Mouse (Mus musculus) right cerebral cortex, adult 2 months (tissue): ENCODE results near the gene Ccdc121.

Source experiments
- DNase-seq, 2 experiments: peaks; one replicate each; pipeline ENCODE4 v3.0.0; 2021 to 2022; ENCODE audit warnings: low spot score in 2 of 2

Gene Ccdc121

GRCm38 (mm10) chr1:181511307-181511706 is at the start of gene Ccdc121:
TSS of gene Ccdc121 (minus strand) at chr1:181511451.
- peak in 1 of 2 experiments; percentile 9 for DNase-seq

- no peak for DNase-seq
Observed at GRCm38 (mm10) chr1:181560325-181560724, 49.1 kb upstream of the Ccdc121 start.

- no peak for DNase-seq
Observed at GRCm38 (mm10) chr1:181559655-181560054, 48.4 kb upstream of the Ccdc121 start.

GRCm38 (mm10) chr1:181555475-181555874 is 44.2 kb upstream of the Ccdc121 start:
- no peak for DNase-seq

- DNase-seq: peak; percentile 28 to 30
Observed at GRCm38 (mm10) chr1:181552533-181553410, 41.5 kb upstream of the Ccdc121 start.

GRCm38 (mm10) chr1:181550826-181551225 is 39.6 kb upstream of the Ccdc121 start:
- DNase-seq: no peak

GRCm38 (mm10) chr1:181549987-181550386 is 38.7 kb upstream of the Ccdc121 start:
- DNase-seq: peak; percentile 44 to 49

- DNase-seq: peak; percentile 71 to 81
Observed at GRCm38 (mm10) chr1:181545044-181545772, 34.0 kb upstream of the Ccdc121 start.

GRCm38 (mm10) chr1:181543711-181544383 is 32.6 kb upstream of the Ccdc121 start:
- no peak for DNase-seq

GRCm38 (mm10) chr1:181539846-181540769 is 28.9 kb upstream of the Ccdc121 start:
- no peak for DNase-seq

- no peak for DNase-seq
Observed at GRCm38 (mm10) chr1:181537627-181538525, 26.6 kb upstream of the Ccdc121 start.

GRCm38 (mm10) chr1:181535165-181535873 is 24.1 kb upstream of the Ccdc121 start:
- DNase-seq: peak; percentile 60 to 70

GRCm38 (mm10) chr1:181529368-181529767 is 18.1 kb upstream of the Ccdc121 start:
- peak in 1 of 2 experiments; percentile 44 for DNase-seq

GRCm38 (mm10) chr1:181525996-181526395 is 14.7 kb upstream of the Ccdc121 start:
- DNase-seq: no peak

- no peak for DNase-seq
Observed at GRCm38 (mm10) chr1:181523831-181524230, 12.6 kb upstream of the Ccdc121 start.

- DNase-seq: peak; percentile 48 to 65
Observed at GRCm38 (mm10) chr1:181521401-181522091, 10.3 kb upstream of the Ccdc121 start.

GRCm38 (mm10) chr1:181519137-181519536 is 7.9 kb upstream of the Ccdc121 start:
- no peak for DNase-seq

GRCm38 (mm10) chr1:181518046-181518445 is 6.8 kb upstream of the Ccdc121 start:
- no peak for DNase-seq
